Mouse (Mus musculus) cerebellum, adult 8-10 months (tissue): Measurements from ENCODE around the gene Cd248.

Source experiments
- DNase-seq: peaks from one replicate; pipeline ENCODE4 v3.0.0; 2022

The Cd248 gene

GRCm38 (mm10) chr19:5052166-5052822, 15.6 kb upstream of the Cd248 start:
- DNase-seq: peak; percentile 59

- DNase-seq: peak; percentile 69
These were observed 15.0 kb upstream of the Cd248 start for GRCm38 (mm10) chr19:5052853-5053252.

- DNase-seq: peak; percentile 71
These were observed 14.0 kb upstream of the Cd248 start for GRCm38 (mm10) chr19:5053909-5054308.

- DNase-seq: peak; percentile 35
These were observed 11.6 kb upstream of the Cd248 start for GRCm38 (mm10) chr19:5056251-5056650.

- DNase-seq: no peak
These were observed 9.8 kb upstream of the Cd248 start for GRCm38 (mm10) chr19:5057876-5058775.

- DNase-seq: no peak
These were observed 8.8 kb upstream of the Cd248 start for GRCm38 (mm10) chr19:5058801-5059771.

- DNase-seq: no peak
These were observed 7.2 kb upstream of the Cd248 start for GRCm38 (mm10) chr19:5060365-5061330.

GRCm38 (mm10) chr19:5062041-5062440, 5.8 kb upstream of the Cd248 start:
- DNase-seq: no peak

- no peak for DNase-seq
These were observed 5.4 kb upstream of the Cd248 start for GRCm38 (mm10) chr19:5062446-5062845.

- DNase-seq: no peak
These were observed 2.8 kb upstream of the Cd248 start for GRCm38 (mm10) chr19:5065104-5065503.

GRCm38 (mm10) chr19:5067040-5067799, 658 bp upstream of the Cd248 start:
- DNase-seq: no peak

- DNase-seq: peak; percentile 31
These were observed 824 bp downstream of the Cd248 start for GRCm38 (mm10) chr19:5068570-5069234.

GRCm38 (mm10) chr19:5069486-5069885, 1.6 kb downstream of the Cd248 start:
- no peak for DNase-seq

GRCm38 (mm10) chr19:5069978-5070377, 2.1 kb downstream of the Cd248 start:
- no peak for DNase-seq

- DNase-seq: no peak
These were observed 3.2 kb downstream of the Cd248 start for GRCm38 (mm10) chr19:5071077-5071476.

GRCm38 (mm10) chr19:5071545-5072369, 3.9 kb downstream of the Cd248 start:
- DNase-seq: peak; percentile 41

GRCm38 (mm10) chr19:5072389-5073019, 4.6 kb downstream of the Cd248 start:
- DNase-seq: no peak

- no peak for DNase-seq
These were observed 5.2 kb downstream of the Cd248 start for GRCm38 (mm10) chr19:5073028-5073427.

GRCm38 (mm10) chr19:5073518-5073917, 5.6 kb downstream of the Cd248 start:
- DNase-seq: no peak
